Mouse (Mus musculus) lung, adult 2 months (tissue): Measurements from ENCODE around the gene Rgs1.

ENCODE experiments used
- CTCF ChIP-seq: fragments of 200-500 bp; IDR thresholded peaks from 2 replicates; pipeline ENCODE4 v1.5.1; 2011; ENCODE audit warnings: mild to moderate bottlenecking, low read length, control low read depth; ENCODE audit not compliant: insufficient read depth
- POLR2A ChIP-seq: fragments of 200-500 bp; IDR thresholded peaks from 2 replicates; pipeline ENCODE4 v1.6.1; 2011; ENCODE audit warnings: low read depth, mild to moderate bottlenecking, control low read depth, low read length, borderline replicate concordance; ENCODE audit errors: extremely low read depth

GRCm38 (mm10) chr1:144258779-144259178 is 9.7 kb upstream of the Rgs1 start:
- no peak for TF ChIP-seq CTCF
- no peak for TF ChIP-seq POLR2A
